Mouse (Mus musculus): ENCODE data around the gene Fgfr2.

The Fgfr2 gene

GRCm38 (mm10) chr7:130262528-130263232 is 2860.5 kb downstream of the Fgfr2 start:
- DNase-seq (ENCODE audit: low read depth, low spot score), result no peak

DNA sequence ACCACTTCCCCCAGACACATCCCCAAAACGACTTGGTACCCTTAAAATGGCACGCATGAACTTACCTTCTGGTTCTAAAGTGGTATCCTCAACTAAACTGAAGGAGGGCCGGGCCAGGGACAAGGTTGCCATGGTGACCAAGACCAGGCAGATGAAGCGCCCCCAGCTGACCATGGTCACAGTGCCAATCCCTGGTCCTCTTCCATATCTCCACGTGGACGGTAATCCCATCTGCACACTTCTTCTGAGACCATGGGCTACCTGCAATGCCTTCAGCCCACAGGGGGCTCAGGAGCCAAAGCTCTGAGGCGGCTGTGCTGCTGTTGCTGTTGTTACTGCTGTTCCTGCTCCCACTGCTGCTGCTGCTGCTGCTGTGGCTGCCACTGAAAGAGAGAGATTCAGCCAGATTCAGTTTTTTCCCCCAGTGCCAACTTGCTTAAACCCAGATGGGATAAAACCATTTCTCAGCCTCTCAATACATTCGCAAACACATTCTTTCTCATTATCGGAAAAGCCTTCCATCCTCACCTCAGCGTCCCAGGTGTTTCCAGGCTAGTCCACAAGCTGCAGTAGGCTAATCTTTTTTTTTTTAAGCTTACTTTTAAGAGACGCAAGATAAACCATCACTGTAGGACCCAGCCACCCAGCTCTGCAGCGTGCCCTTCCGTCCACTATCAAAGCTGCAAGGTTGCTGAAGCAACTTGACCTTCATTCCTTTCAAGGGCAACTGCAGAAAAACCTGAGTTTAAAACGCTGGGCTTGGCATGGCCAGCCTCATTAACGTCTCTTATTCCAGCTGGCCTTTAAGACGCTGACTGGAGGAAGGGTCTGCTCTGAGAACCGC is 2861.2 kb downstream of the Fgfr2 start:
- DNase-seq (ENCODE audit: low read depth, low spot score), result no peak

GRCm38 (mm10) chr7:130260905-130261683 is 2862.1 kb downstream of the Fgfr2 start:
- no peak for DNase-seq (ENCODE audit: low read depth, low spot score)

DNA sequence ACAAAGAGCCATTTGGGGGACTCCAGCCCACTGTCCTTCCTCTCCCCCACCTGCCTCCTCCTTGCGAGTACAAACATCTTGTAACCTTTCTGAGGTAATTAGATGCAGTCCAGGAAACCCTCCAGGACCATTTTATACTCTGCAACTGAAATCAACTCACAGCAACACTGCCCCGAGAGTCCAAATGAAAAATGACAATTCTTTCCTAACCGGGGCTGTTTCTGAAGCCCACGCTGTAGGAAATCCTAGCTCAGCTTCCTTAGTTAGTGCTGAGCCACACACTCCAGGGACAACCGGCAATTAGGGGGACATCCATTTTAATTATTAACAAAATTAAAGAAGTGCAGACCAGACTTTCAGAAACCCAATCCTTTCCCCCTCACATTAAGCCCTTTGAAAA is 2863.1 kb downstream of the Fgfr2 start:
- no peak for DNase-seq (ENCODE audit: low read depth, low spot score)

GRCm38 (mm10) chr7:130258704-130259295 is 2864.3 kb downstream of the Fgfr2 start:
- no peak for DNase-seq (ENCODE audit: low read depth, low spot score)

GRCm38 (mm10) chr7:130257991-130258703 is 2865.0 kb downstream of the Fgfr2 start:
- DNase-seq (ENCODE audit: low read depth, low spot score), result no peak

GRCm38 (mm10) chr7:130253264-130253663 is 2869.9 kb downstream of the Fgfr2 start:
- DNase-seq (ENCODE audit: low read depth, low spot score), result no peak

GRCm38 (mm10) chr7:130251936-130252523 is 2871.1 kb downstream of the Fgfr2 start:
- no peak for DNase-seq (ENCODE audit: low read depth, low spot score)

DNA sequence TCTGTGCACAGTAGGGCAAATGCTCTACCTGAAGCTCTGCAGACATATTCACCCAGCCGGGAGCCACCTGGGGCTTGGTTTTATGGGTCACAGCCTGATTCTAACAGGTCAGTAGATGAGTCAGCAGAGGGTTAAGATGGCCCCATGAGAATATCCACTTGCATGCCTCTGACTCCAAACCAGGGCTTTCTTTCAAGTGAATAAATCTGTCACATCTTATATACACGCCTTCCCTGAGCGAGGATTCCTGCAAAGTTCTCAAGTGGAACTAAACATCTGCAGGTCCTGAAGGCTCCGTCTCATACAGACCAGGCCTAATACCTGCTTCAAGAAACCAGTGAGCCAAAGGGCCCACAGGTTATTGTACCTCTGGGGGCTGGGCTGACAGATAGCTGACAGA is 2872.2 kb downstream of the Fgfr2 start:
- DNase-seq (ENCODE audit: low read depth, low spot score), result no peak

DNA sequence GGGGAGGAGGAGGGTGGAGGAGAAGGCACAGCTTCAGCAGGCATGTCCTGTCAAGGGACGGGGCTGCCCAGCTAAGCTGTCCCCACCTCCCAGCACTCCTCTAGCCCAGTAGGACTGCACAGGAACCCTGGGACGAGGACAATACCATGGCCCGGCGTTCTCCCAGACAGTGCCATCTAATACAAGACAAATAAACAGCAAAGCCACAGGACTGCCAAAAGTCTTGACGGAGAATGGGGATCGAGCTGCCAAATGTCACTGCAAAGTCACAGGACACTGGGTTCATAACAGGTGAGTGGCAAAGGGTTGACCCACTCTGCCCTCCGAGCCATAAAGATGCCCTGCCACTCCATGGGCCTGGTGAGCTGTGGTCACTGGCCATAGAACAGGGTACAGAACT is 2874.7 kb downstream of the Fgfr2 start:
- no peak for DNase-seq (ENCODE audit: low read depth, low spot score)

- no peak for DNase-seq (ENCODE audit: low read depth, low spot score)
Measured at GRCm38 (mm10) chr7:130247831-130248230, 2875.3 kb downstream of the Fgfr2 start.

DNA sequence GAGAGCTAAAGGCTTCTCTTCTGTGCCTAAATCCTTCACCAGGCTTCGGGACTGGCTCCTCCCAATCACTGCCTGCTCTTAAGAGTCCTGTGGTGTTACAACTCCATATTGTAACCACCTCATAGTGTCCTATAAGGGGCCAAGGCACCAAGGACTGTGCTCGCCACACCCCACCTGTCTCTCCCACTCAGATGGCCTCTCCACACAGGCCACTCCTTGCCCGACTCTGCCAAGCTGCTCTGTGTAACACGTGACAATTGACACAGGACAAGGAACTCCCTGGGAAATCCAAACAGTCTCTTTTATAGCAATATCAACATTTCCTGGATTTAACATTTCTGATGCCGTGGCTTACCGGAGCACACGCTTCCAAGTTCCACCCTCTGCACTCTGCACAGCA is 2876.7 kb downstream of the Fgfr2 start:
- no peak for DNase-seq (ENCODE audit: low read depth, low spot score)

DNA sequence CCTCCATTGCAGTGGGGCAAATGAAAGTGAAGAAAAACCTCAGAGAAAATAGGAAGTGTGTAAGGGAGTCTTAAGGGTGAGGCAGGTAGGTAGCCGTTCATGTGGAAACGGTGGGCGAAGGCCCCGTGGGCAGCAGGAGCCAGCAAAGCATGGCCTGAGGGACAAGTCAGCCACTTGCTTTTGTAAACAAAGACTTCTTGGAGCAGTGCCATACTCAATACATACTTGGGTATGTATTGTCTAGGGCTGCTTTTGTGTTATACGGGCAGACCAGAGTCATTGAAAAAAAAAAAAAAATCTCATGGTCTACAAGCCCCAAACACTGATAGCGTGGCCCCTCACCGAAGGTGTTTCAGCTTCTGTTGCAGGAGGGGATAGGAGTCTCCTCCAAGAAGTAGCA is 2878.6 kb downstream of the Fgfr2 start:
- DNase-seq (ENCODE audit: low read depth, low spot score), result no peak

DNA sequence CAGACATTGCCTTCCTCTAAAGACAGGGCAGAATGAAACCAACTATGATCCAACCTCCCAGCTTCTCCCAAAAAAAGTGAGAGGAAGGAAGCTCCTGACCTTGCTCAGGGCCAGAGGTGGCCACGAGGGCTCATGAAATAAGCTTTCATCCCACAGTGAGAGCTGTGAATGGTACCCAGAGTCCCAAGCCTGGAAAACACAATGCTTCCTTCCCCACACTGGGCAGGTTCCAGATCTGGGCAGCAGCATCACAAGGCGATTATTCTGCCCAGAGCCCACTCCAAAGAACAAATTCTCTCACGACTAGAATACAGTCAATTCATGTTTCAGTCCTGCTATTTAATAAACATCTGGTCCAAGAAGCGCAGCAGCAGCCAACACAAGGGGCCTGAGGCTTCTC is 2879.3 kb downstream of the Fgfr2 start:
- DNase-seq (ENCODE audit: low read depth, low spot score), result no peak

DNA sequence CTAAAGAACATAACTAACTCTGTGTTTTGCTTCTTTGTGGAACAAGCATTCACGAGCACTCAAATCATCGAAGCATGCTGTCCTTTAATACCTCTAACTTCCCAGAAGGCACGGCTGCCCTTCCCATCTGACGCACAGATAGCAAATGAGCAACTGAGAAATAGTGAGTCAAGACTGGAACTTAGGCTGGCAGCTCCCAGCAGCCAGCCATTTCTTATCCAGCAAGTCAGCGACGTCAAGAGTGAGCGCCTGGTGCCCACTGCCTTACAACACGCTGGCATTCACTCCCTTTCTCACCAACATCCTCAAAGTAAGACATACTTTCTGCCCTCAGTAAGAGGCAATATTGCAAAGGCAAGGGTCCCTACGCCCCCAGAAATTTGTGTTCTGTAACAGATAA is 2883.0 kb downstream of the Fgfr2 start:
- DNase-seq (ENCODE audit: low read depth, low spot score), result no peak

- no peak for DNase-seq (ENCODE audit: low read depth, low spot score)
Measured at GRCm38 (mm10) chr7:130237244-130237643, 2885.9 kb downstream of the Fgfr2 start.

DNA sequence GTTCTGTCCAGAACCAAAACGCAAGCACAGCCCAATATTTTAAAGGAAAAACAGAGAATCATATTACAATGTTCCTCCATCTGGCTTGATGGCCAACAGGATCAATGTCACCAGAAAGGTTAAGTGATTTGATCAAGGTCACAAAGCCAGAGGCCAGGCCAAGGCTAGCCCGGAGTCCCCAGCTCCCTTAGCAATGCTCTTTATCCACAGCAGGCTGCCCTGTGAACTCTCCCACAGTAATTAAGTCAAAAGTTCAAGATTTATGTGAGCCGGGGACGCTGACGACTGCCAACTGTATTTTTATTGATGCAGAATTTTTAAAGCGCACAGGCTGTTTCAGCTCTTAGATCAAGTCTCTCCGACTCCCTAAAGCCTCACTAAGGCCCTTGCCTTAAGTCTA is 2889.4 kb downstream of the Fgfr2 start:
- DNase-seq (ENCODE audit: low read depth, low spot score), result no peak

DNA sequence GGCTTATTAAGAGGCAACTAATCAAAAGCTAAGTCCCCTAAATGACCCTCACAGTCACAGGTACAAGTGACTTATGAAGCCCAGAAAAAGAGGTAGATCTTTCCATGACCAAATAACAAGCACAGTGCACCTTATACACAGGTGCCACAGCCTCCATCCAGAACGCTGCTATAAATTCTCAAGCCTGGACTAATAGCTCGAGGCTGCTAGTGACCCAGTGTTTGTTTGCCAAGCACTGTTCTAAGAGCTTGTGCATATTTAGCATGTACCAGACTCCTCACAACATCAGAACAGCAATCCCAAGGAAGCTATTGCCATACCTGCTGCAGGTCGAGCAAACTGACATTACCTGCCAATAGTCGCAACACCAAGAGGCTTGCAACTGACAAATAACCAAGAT is 2893.1 kb downstream of the Fgfr2 start:
- no peak for DNase-seq (ENCODE audit: low read depth, low spot score)

DNA sequence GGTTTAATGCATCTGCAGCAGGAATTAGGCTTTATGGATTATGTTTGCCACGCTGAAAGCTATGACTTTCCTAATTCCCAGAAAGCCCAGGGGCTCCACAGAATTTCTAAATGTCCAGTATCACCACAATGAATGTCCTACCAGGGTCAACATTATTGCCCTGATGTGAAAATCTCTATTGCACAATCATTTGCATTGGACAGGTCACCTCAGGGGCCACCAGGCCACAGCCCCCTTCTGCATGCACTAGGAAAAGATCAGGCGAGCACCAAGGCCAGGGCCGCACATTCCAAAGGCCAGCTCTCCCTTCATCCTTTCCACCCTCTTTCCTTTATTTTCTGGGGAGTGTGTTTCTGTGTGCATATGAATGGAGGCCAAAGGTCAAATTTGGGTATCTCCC is 2897.9 kb downstream of the Fgfr2 start:
- DNase-seq (ENCODE audit: low read depth, low spot score), result no peak

GRCm38 (mm10) chr7:130222633-130223354 is 2900.4 kb downstream of the Fgfr2 start:
- DNase-seq (ENCODE audit: low read depth, low spot score), result no peak
